Mouse (Mus musculus) CD4-positive, CD25-positive, alpha-beta regulatory T cell, adult 2 months (primary cell): ENCODE data around the gene Pls1.
A peak's percentile ranks its signal among the peaks of the same experiment; 100 is the strongest.

Experiments used
- DNase-seq: peaks from one replicate; pipeline ENCODE4 v3.0.0-alpha.2; 2012; ENCODE audit warnings: low read depth, low spot score

Gene Pls1

DNA sequence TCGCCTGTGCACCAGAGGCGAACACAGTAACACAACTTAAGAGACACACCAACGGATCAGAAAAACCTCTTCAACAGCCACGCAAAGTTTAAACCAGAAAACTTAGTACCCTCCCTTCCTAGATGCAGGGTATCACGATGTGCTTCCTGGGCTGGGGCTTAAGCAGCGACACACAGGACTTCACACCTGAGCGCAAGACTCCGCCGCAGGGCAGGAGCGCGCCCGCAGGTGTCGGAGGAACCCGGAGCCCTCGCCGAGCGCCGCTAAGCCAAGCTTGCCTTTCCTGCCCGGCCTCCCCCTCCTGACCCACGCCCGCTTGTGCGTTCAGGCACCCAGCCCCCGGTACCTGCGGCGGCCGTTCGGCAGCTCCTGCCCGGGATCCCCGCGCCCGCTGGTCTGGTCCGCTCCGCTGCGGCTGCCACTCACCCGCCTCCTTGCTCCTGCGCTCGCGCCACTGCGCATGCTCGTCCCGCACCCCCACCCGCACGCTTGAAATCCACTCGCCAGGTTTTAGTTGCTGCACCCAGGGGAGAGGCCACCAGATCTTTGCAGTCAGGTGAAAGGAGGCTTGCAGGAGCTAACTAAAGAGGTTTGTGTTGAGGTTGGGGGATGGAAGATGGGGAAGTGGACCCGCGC is at the start of gene Pls1:
Gene Pls1 (minus strand): TSS at position 487 of the 636 bp plus-strand sequence.
- peak; percentile 84 for DNase-seq

DNA sequence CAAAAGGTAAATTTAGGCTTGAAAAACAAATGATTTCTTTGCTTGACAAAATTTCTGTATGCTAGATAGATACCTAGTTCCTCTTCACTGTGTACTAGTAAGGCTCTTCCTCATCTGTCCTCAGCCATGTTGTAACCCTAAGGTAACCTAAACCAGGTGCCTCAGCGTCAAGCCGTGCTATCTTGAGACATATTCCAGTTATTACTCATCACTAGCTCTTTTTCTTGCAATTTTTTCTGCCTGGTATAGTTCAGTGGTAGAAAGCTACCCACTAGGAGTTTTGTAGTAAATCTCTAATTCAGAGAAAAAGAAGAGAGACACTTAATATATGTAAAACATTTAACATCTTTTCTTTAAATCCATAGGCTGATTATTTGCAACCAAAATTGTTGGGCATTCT is 37.6 kb upstream of the Pls1 start:
- no peak for DNase-seq

GRCm38 (mm10) chr9:95878246-95878645 is 33.1 kb upstream of the Pls1 start:
- DNase-seq = no peak

GRCm38 (mm10) chr9:95858027-95858570 is 13.0 kb upstream of the Pls1 start:
- DNase-seq = peak; percentile 74

DNA sequence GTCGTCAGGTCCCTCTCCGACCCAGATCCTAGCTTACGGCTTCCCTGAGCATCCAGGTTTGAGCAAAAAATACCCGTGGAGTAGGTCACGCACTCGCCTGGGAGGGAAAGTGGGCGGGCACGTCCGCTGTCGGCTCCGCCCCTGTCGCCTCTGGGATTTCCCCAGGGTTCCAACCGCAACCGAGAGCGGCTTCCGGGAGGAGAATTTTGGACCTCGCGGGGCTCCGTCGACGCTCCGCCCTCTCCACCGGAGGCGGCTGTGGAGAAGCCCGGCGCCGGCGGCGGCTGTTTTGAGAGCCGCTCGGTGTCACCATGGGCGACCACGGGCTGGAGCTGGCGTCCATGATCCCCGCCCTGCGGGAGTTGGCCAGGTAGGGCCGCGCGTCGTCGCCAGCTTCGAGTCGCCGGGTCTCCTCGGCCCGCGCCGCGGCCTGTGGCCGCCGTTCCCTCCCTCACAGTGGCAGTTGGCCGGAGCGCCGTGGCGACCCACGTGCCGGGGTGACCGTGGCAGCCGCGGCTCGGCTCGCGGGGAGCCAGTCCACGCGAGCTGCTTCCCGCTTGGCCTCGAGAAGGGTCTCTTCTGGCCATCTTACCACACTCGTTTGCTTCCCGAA is 12.4 kb upstream of the Pls1 start, which contains the start of gene Atr:
Gene Atr (plus strand): TSS at position 184 of the 613 bp plus-strand sequence.
- peak; percentile 97 for DNase-seq

DNA sequence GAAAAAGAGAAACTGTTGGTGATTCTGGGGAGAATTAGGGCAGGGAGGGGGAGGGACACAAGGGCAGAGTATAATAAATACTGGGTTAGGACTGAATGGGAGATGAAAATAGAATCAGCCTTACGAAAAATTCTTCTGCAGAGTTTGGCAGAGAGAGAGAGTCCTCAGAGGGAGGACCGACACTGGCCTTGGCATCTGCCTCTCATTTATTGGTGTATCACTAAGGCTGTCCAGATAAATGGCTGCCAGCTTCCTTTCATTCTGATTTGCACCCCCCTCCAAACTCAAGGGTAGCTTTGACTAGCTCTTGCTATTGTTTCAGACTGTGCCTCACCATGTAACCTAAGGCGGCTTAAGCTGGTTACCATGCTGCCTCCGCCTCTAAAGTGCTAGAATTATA is 10.9 kb upstream of the Pls1 start:
- no peak for DNase-seq

DNA sequence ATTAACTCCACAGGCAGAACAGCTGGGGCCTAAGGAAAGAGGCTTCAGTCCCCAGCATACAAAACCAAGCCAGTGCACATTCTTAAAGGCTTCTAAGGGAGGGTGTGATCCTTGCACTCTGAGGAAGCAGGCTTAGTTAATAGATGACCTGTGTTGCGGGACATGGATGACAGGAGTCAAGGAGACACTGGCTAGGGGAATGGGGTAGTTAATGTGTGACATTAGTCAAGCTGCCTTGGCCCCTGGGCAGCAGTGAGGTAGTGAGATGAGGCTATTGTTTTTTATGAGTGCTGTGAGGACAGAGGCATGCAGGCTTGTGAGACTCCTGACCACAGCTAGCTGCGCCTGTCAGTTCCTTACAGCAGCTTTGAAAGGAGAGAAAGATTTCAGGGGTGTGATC is 9.8 kb upstream of the Pls1 start:
- no peak for DNase-seq

DNA sequence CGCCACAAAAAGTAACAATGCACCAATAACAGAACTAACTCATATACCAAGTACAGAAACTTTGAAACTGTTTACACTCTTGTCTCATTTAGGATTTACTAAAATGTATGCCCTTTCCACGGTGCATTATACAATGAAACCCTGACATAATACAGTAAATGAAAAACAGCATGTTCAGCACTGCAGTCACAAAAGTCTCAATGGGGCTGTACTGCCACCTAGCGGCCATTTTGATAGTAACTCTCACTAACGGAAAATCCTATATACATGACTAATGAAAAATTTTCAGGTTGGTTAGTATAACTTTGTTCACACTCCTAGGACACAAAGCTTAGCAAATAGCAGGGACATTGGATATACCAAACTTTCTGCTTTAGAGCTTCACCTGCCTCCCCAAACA is 7.8 kb upstream of the Pls1 start:
- DNase-seq = peak; percentile 89

- no peak for DNase-seq
Observed at GRCm38 (mm10) chr9:95851671-95852070, 6.6 kb upstream of the Pls1 start.

GRCm38 (mm10) chr9:95845711-95846110 is 600 bp upstream of the Pls1 start:
- no peak for DNase-seq

- DNase-seq = no peak
Observed at GRCm38 (mm10) chr9:95839424-95839823, 5.7 kb downstream of the Pls1 start.

GRCm38 (mm10) chr9:95835741-95836140 is 9.4 kb downstream of the Pls1 start:
- peak; percentile 24 for DNase-seq

- no peak for DNase-seq
Observed at GRCm38 (mm10) chr9:95834799-95835198, 10.3 kb downstream of the Pls1 start.

GRCm38 (mm10) chr9:95832758-95833157 is 12.4 kb downstream of the Pls1 start:
- DNase-seq = no peak

DNA sequence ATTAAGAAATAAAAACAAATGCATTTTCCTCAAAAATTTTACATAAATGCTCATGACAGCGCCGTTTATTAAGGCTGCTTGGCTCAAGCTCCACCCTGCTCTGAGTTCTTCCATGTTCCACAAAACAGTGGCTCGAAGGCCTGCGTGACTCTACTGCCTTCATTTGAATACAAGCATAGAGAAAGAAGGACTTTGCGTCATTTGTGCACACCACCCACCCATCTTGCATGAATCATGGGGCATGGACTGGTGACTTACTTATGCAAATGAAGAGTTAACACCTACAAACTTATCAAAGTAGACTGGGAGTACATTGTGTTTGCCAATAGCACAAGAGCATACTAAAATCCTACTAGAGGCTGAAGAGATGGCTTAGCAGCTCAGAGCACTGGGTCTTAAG is 17.5 kb downstream of the Pls1 start:
- DNase-seq = no peak

DNA sequence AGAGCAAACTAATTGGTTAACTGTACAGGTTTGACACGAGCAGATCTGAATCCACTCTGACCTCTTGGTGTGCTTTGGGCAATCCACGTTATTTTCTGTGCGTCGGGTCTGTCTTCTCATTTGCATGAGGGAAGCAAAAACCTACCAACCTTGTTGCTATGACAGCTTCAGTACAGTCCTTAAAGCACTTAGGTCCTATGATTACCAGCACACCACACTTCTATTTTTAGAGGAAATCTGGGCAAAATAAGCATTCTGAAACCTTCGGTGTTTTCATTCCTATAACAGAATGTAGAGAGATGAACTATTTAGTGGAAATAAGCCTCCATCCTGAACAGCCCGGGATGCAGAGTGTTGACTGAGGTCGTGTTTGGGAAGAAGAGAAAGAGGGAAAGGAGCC is 22.6 kb downstream of the Pls1 start:
- no peak for DNase-seq

DNA sequence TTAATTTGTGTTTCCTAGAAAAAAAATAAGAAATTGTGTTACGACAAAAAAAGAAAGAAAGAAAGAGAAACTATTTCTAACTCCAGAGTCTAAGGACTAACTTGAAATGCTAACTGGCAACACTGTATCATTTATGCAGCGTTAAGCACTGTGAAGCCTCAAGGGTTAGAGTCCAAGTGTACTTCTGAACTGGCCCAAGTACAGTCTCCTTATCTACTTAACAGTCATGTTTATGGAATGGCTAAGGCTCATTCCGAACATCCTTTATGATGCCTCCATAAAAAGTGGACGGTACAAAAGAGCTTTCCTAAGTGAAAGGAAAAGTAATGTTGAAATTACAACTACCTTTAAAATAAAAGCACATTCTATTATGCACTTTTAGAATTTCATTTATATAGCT is 29.4 kb downstream of the Pls1 start:
- DNase-seq = no peak

DNA sequence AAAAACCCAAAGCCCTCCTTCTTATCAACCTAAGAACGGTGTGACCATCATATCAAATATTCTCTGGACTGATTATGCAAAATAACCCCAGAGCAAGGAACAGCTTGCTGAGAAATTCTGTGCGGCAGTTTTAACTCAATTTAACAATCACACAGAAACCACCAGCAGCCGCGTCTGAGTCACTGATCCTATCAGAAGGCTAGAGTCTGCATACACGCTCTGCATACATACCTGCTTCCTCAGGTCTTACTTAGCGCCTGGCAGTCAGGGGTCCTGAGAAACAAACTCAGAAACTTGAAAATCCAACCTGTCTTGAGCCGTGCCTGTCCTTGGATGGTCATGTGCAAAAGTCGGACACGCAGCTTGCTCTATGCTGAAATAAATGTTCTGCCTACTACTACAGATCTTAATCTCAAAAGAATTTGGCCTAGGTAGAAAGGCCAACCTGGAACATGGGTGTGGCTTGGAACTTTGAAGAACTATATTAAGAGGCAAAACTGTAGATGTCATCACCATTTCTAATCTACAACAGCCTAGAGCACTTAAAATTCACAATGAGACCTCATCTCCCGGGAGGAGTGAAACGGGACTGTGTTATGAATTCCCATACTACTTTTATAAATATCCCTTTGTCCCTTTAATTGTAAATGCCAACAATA is 30.0 kb downstream of the Pls1 start:
- DNase-seq = no peak

GRCm38 (mm10) chr9:95813721-95814531 is 31.2 kb downstream of the Pls1 start:
- no peak for DNase-seq

GRCm38 (mm10) chr9:95811817-95812216 is 33.3 kb downstream of the Pls1 start:
- no peak for DNase-seq

DNA sequence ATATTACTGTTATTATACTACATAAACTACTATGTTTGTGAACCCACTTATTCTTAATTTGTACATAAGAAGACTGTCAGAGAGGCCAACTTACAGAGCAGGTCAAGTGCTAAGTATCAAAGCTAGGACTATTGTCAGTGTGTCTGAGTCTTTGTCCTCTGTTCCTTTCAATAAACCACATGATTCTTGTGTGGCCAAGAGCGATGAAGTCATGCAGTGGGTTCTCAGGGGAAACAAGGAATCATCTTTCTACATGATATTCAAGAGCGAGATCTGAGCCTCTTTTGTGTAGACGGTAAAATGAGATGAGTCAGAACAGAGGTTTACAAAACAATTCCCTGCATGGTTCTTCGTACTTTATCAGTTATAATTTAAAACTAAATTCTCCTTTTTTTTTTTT is 35.5 kb downstream of the Pls1 start:
- DNase-seq = no peak

GRCm38 (mm10) chr9:95805449-95805848 is 39.7 kb downstream of the Pls1 start:
- no peak for DNase-seq
